Mouse (Mus musculus): Measurements from ENCODE around the gene Gm21969.

GRCm38 (mm10) chr4:139640333-139640732, 37.3 kb downstream of the Gm21969 start:
- TF ChIP-seq MAFK (IDR thresholded peaks at IDR 0.05; ENCODE audit: insufficient read depth, low read depth, low read length) (no peak), ZC3H11A (IDR thresholded peaks at IDR 0.05; ENCODE audit: borderline replicate concordance, low read depth, low read length) (no peak), CHD2 (IDR thresholded peaks at IDR 0.05; ENCODE audit: low read depth, low read length) (no peak), ZNF384 (IDR thresholded peaks at IDR 0.05; ENCODE audit: low read depth, low read length) (no peak), HCFC1 (IDR thresholded peaks at IDR 0.05; ENCODE audit: borderline replicate concordance, insufficient read depth, low read length) (no peak)
